Mouse (Mus musculus): ENCODE measurements around the gene Hepacam2. TPM values are rescaled to one million over a fixed set of nuclear protein-coding genes. Genes with fewer than 3 reads are reported as not detected.
"Not testable (repeated sequence)": the region's sequence is repeated elsewhere in the genome, so short reads cannot be mapped to it uniquely, and the experiment has no call there.

The Hepacam2 gene
- total RNA-seq, 2 experiments from 2014 or later, result 0.44 to 0.61 TPM

DNA sequence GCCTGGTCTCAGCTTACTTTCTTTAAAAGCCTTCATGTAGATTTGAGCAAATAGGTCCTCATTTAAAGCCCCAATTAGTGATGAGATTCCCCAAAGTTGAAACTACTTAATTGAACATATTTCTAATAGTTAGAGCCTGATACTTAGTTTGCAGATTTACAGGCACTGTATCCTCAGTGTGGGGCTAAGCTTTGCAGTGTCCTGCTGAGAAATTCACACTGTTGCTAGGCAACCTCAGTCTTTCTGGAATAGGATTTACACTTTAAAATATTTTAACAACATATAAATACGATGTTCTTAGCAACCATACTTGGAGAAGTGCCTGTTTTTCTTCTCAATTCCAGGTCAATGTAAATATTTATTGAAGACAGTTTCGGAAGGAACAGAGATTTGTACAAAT is 21.8 kb downstream of the Hepacam2 start:
- DNase-seq (ENCODE audit: low spot score in 2 of 2), result peak in 1 of 2 experiments; percentile 14
- intact Hi-C loops (cut with DNase I), result no loop called here

DNA sequence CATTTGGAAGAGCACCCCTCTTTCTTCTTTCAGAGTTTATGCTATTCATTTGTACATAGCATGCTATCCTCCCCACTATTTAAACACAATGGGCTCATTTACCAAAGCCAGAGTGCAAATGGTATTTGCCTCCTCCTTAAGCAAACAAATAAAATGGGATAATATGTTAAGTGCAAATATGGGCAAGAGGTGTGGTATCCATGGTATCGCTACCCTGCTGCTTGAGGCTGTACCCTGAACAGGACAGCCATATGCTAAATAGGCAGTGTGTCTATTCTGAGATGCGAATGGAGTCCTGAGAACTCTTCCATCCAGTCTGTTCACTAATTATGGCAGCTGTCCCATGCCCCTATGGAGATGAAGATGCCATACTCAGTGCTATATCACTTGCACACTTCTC is 27.4 kb downstream of the Hepacam2 start:
- intact Hi-C loops (cut with DNase I), result no loop called here
- DNase-seq (ENCODE audit: low spot score in 2 of 2), result no peak

DNA sequence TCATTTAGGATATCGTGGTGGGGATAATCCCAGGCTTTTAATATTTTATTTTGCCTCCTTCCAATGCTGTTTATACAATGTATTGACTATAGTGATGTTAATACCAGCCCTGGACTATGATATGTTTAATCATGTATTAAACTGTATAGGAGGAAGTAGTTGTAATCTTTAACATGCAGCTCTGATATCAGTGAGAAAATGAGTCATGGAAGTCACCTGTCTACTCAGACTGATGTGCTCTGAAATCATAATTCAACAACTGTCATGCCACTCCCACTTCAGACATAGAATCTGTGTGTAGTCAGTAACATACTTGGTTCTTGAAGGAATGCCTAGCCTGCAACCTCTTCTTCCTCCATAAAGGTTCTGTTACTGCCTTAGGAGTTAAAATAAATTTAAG is 29.5 kb downstream of the Hepacam2 start:
- intact Hi-C loops (cut with DNase I), result no loop called here

DNA sequence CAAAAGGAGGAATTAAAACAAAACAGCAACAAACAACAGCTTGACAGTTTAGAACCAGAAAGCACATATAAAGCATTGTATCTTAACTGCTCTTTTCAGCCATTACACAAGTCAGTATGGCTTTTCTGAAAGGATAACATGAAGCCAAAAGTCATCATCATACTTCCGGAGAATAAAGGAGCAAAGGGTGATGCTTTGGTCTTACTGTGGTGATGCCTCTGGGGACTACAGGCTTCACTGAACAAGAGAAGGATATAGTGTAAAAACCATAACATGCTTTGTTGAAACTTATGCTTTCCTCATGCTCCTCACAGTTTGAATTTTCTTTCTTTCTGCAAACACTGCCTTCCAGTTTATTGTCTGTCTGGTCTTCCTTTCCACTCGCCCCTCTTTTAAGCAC is 34.5 kb downstream of the Hepacam2 start:
- intact Hi-C loops (cut with DNase I), result no loop called here

More for the DNA sequence above, 29.5 kb downstream of the Hepacam2 start:
- DNase-seq (ENCODE audit: low spot score in 2 of 2), result no peak

DNA sequence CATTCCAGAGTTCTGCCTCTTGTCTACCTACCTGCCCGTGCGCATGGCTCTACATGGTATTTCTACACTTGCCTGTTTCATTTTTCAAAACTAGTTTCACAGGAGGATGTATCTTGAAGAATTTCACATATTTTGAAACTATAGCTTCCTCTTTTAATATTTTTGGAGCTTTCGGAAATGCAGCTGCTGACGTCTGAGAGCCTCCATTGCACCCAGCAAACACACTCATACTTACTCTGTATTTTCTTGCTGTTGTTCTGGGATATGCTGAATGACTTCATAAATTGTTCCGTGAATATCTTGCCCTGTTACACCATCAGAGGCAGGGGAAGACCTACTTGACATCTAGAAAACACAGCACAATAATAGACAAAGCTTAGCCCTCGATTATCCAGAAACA is 35.1 kb downstream of the Hepacam2 start:
- no peak for DNase-seq (ENCODE audit: low spot score in 2 of 2)
- intact Hi-C loops (cut with DNase I), result no loop called here

More for the DNA sequence above, 34.5 kb downstream of the Hepacam2 start:
- no peak for DNase-seq (ENCODE audit: low spot score in 2 of 2)

DNA sequence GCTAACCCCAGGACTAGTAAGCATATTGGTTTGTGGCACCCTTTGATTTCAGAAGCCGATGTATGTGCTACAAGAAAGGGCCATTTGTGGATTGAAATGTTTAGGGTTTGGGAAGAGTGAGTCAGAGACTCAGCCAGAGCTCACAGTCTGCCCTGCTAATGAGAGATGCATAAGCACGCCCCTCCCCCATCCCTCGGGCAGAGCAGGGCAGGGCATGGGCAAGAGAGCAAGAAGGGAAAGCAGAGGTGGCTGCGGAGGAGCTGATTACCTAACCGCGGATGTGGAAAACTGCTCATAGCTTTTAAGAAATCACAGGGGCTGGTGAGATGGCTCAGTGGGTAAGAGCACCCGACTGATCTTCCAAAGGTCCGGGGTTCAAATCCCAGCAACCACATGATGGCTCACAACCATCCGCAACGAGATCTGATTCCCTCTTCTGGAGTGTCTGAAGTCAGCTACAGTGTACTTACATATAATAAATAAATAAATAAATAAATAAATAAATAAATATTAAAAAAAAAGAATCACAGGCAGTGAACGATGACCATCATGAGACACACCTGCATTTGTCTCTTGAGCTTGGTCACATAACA is 42.1 kb downstream of the Hepacam2 start:
- DNase-seq (ENCODE audit: low spot score in 2 of 2), result no peak
- intact Hi-C loops (cut with DNase I), result no loop called here

DNA sequence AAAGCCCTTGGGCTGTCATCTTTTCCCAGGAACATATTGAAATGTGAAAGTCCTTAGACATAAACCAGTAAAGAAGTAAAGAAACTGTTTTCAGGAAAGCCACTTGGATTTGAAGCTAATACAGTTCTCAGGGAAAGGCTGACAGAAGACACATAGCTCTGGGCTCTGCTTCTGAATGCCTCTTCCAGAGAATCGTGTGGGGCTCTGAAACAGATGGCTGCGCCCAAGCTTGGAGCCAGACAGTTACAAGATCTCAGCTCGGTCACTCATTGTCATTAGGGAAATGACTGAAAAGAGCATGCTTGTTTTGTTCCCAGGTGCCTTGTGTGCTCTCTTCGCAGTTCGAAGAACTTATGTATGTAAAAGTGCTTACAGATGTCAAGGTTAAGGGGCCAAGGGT is 43.7 kb downstream of the Hepacam2 start:
- peak in 1 of 2 experiments; percentile 9 for DNase-seq (ENCODE audit: low spot score in 2 of 2)
- intact Hi-C loops (cut with DNase I), result no loop called here

DNA sequence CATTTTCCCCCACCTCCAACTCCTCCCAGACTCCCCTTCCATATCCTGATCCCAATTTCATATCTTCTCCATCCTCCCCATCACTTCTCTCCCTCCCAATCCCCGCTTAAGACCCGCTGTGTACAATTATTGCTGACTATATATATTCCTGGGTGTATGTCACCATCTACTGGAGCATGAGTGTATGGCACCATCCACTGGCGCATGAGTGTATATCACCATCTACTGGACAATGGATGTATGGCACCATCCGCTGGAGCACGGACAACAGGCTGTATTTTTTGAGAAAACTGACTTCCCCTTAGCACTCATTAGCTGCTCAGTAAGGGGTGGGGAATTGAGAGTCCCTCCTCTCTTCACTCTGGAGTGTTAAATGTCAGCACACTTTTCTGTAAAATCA is 50.7 kb downstream of the Hepacam2 start:
- intact Hi-C loops (cut with DNase I), result loop anchor here (5.0 kb wide), 1 partner anchor 50 kb away; the partner anchor contains the start of genes Hepacam2 and Vps50
- DNase-seq (ENCODE audit: low spot score in 2 of 2), result peak; percentile 83 to 89

DNA sequence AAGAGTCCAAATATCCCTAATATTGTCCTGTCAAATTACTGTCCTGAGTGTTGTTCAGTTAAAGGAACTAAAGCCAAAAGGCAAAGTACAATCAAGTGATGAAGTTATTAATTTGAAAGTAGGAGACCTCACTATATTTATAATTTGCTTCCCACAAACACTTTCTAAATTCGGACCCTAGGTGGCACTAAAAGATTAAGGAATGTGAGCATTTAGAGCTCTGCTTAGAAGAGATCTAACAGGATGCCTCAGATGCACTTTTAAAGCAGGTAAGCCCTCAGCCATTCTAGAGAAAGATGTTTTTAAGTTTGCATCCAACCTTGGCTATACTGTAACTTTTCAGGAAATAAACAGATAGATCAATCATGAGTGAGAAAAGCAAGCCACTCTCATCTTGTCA is 54.2 kb downstream of the Hepacam2 start:
- intact Hi-C loops (cut with DNase I), result loop anchor here (5.0 kb wide), 1 partner anchor 1958 kb away; no protein-coding TSS in a partner anchor
- peak in 1 of 2 experiments; percentile 7 for DNase-seq (ENCODE audit: low spot score in 2 of 2)

DNA sequence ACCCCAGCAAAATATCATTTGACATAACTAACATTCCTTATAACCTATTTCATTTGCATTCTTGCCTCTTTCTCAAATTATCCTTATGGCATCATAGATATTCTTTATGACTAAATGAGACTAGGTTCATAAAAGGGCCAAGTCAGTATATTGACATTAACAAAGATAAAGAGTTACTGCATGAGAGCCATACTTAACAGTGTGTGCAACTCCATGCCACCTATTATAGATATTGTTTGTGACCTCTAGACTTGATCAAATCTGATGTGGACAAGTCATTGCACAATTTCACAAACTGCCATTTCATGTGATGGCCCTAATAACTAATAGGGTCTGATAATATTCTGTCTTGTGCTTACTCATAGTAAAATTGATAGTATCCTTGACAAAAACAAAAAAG is 62.0 kb downstream of the Hepacam2 start:
- intact Hi-C loops (cut with DNase I), result no loop called here
- DNase-seq (ENCODE audit: low spot score in 2 of 2), result no peak

DNA sequence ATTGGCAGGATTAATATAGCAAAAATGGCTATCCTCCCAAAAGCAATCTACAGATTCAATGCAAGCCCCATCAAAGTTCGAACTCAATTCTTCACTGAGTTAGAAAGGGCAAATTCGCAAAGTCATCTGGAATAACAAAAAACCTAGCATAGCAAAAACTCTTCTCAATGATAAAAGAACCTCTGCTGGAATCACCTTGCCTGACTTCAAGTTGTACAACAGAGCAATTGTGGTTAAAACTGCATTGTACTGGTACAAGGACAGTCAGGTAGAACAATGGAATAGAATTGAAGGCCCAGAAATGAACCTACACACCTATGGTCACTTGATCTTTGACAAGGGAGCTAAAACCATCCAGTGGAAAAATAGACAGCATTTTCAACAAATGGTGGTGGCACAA is 67.1 kb downstream of the Hepacam2 start:
- DNase-seq (ENCODE audit: low spot score in 2 of 2); intact Hi-C loops (cut with DNase I): not testable (repeated sequence)

DNA sequence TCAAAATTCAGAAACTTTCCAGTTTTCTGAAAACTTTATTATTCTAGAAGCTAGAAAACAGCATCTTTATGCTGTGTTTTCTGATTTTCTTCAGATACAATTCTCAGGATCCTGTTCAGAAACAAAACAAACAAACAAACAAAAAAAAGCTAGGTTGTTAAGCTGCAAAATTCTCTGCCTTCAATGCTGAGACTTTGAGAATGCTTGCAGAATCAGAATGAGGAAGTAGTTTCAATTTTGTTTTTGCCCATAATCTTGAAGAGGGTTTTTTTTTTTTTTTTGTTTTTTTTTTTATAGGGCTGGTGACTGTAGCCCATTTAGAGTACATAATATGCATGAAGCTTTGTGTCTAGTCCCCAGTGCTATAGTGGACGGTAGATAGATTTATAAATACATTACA is 71.1 kb downstream of the Hepacam2 start:
- intact Hi-C loops (cut with DNase I), result loop anchor here (5.0 kb wide), 1 partner anchor 35 kb away; no protein-coding TSS in a partner anchor
- no peak for DNase-seq (ENCODE audit: low spot score in 2 of 2)

DNA sequence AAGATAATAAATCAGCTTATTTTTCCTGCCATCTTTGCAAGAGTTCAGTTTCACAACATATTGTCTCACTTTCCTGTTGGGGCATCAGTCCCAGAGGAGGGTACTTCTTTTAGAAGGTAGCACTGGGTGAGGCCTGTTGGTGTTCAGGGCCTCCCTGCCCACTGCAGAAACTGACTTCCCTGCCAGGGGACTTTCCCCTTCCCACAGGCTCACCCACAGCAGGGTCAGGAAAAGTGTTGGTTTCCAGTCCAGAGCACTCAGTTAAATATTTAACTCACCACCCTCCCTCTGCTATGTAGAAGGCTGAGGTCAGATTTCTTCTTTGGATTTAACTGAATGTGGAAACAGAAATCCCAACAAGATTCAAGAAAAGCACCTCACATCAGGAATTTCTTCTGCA is 72.8 kb downstream of the Hepacam2 start:
- intact Hi-C loops (cut with DNase I), result loop anchor here (5.0 kb wide), 1 partner anchor 33 kb away; no protein-coding TSS in a partner anchor
- not testable (repeated sequence) for DNase-seq (ENCODE audit: low spot score in 2 of 2)

DNA sequence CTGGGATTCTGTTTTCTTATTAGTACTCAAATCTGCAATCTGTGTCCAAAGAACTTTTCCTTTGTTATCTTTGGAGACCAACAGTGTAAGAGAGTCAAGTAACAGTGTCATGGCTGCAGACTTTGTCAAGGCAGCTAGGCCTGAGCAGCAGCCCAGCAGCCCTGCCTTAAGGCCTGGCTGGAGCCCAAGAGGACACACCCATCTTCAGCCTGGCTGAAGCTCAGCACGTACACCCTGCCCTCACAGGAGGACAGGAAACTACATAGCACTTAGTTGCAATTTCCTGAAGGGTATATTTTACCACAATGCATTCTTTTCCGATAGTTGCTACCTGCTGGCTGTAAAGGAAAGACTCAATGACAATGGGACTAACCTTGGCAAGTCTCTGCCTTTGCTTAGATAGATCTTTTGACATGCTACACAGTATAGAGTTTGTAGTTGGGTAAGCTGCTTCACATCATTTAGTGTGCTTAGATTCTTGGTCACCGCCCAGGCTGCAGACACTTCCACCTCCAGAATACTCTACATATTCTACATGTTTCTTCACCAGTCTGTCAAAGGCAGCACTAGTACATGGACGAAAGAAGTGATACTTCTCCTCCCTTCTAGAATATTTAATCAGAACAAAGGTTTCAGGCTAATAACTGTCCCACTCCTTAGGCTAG is 73.4 kb downstream of the Hepacam2 start:
- intact Hi-C loops (cut with DNase I), result loop anchor here (5.0 kb wide), 1 partner anchor 32 kb away; no protein-coding TSS in a partner anchor
- not testable (repeated sequence) for DNase-seq (ENCODE audit: low spot score in 2 of 2)

Other genes starting within 250 kb of the Hepacam2 start
- gene Samd9l, start 98.7 kb downstream of the Hepacam2 start, total RNA-seq (2021), result 1 to 10 TPM; 4.9 to 5.4 TPM
- 10 to 100 TPM; 55.0 to 55.4 TPM for gene Vps50, start 84 bp upstream of the Hepacam2 start, total RNA-seq (2021)

Data from left cerebral cortex, postnatal 14 days (tissue).